Mouse (Mus musculus) layer of hippocampus, adult 9-10 months (tissue): ENCODE measurements around the gene Fbxo2.
"Not testable (repeated sequence)": the region's sequence is repeated elsewhere in the genome, so short reads cannot be mapped to it uniquely, and the experiment has no call there.

Source experiments
- DNase-seq: peaks from one replicate; pipeline ENCODE4 v3.0.0; 2022; ENCODE audit warnings: low spot score

Gene Fbxo2

GRCm38 (mm10) chr4:148160436-148161390, at the start of gene Fbxo2, which contains the start of gene Fbxo44:
TSS of gene Fbxo2 (plus strand) at chr4:148160621.
TSS of gene Fbxo44 (minus strand) at chr4:148160482.
- no peak for DNase-seq

- no peak for DNase-seq
Observed at GRCm38 (mm10) chr4:148112519-148112918, 47.9 kb upstream of the Fbxo2 start.

GRCm38 (mm10) chr4:148114758-148115391, 45.5 kb upstream of the Fbxo2 start:
- DNase-seq = peak; percentile 49

- no peak for DNase-seq
Observed at GRCm38 (mm10) chr4:148115467-148115866, 45.0 kb upstream of the Fbxo2 start.

- DNase-seq = no peak
Observed at GRCm38 (mm10) chr4:148116657-148117056, 43.8 kb upstream of the Fbxo2 start.

GRCm38 (mm10) chr4:148117392-148117791, 43.0 kb upstream of the Fbxo2 start:
- DNase-seq = no peak

- not testable (repeated sequence) for DNase-seq
Observed at GRCm38 (mm10) chr4:148119578-148119977, 40.8 kb upstream of the Fbxo2 start.

GRCm38 (mm10) chr4:148120555-148120954, 39.9 kb upstream of the Fbxo2 start:
- no peak for DNase-seq

- no peak for DNase-seq
Observed at GRCm38 (mm10) chr4:148121362-148121761, 39.1 kb upstream of the Fbxo2 start.

- DNase-seq = no peak
Observed at GRCm38 (mm10) chr4:148121982-148122693, 38.3 kb upstream of the Fbxo2 start.

GRCm38 (mm10) chr4:148122694-148123066, 37.7 kb upstream of the Fbxo2 start:
- DNase-seq = no peak

GRCm38 (mm10) chr4:148128241-148128640, 32.2 kb upstream of the Fbxo2 start:
- DNase-seq = no peak

GRCm38 (mm10) chr4:148128672-148129071, 31.7 kb upstream of the Fbxo2 start:
- DNase-seq = no peak

GRCm38 (mm10) chr4:148130133-148130532, 30.3 kb upstream of the Fbxo2 start, which contains the start of gene Mad2l2:
TSS of gene Mad2l2 (plus strand) at chr4:148130384.
- no peak for DNase-seq

GRCm38 (mm10) chr4:148130561-148131413, 29.6 kb upstream of the Fbxo2 start, which contains the start of gene Draxin:
TSS of gene Draxin (minus strand) at chr4:148130698.
- DNase-seq = no peak

GRCm38 (mm10) chr4:148131497-148132081, 28.8 kb upstream of the Fbxo2 start:
- DNase-seq = no peak

GRCm38 (mm10) chr4:148134988-148135387, 25.4 kb upstream of the Fbxo2 start:
- no peak for DNase-seq

GRCm38 (mm10) chr4:148137503-148137902, 22.9 kb upstream of the Fbxo2 start:
- DNase-seq = no peak

GRCm38 (mm10) chr4:148139767-148140097, 20.7 kb upstream of the Fbxo2 start:
- no peak for DNase-seq

- peak; percentile 95 for DNase-seq
Observed at GRCm38 (mm10) chr4:148140098-148141011, 20.1 kb upstream of the Fbxo2 start.
